Mouse (Mus musculus) intestine, postnatal 0 days (tissue): ENCODE measurements around the gene Tmem11. TPM values are rescaled to one million over a fixed set of nuclear protein-coding genes. Genes with fewer than 3 reads are reported as not detected.

ENCODE experiments used
- ATAC-seq: fragments of 200-750 bp; cut with Nextera tagmentation; 2 replicates; pipeline ENCODE4 v1.8.0; 2017; ENCODE audit warnings: mild to moderate bottlenecking, moderate TSS enrichment, moderate library complexity
- H3K27ac ChIP-seq: fragments of 300-500 bp; sonication (generic); 2 replicates; pipeline ENCODE4 v1.5.1; 2014; ENCODE audit warnings: mild to moderate bottlenecking, low read depth, low read length, moderate library complexity
- H3K27me3 ChIP-seq: fragments of 300-500 bp; sonication (generic); replicated peaks from 2 replicates; pipeline ENCODE4 v1.6.1; 2014; ENCODE audit warnings: low read length, mixed read lengths; ENCODE audit not compliant: control insufficient read depth, insufficient read depth
- H3K36me3 ChIP-seq: fragments of 300-500 bp; sonication (generic); 2 replicates; pipeline ENCODE4 v1.6.1; 2014; ENCODE audit warnings: mild to moderate bottlenecking, moderate library complexity; ENCODE audit not compliant: control insufficient read depth, insufficient read depth
- H3K4me1 ChIP-seq: fragments of 300-500 bp; sonication (generic); replicated peaks from 2 replicates; pipeline ENCODE4 v1.6.1; 2014; ENCODE audit warnings: antibody characterized with exemption, low read length, mixed read lengths; ENCODE audit not compliant: control insufficient read depth, insufficient read depth
- H3K4me2 ChIP-seq: fragments of 300-500 bp; sonication (generic); replicated peaks from 2 replicates; pipeline ENCODE4 v1.6.1; 2014; ENCODE audit warnings: low read depth, mild to moderate bottlenecking, moderate library complexity
- H3K4me3 ChIP-seq: fragments of 300-500 bp; sonication (generic); 2 replicates; pipeline ENCODE4 v1.5.1; 2014; ENCODE audit warnings: low read depth, low read length
- H3K9ac ChIP-seq: fragments of 300-500 bp; sonication (generic); 2 replicates; pipeline ENCODE4 v1.6.1; 2014; ENCODE audit warnings: mild to moderate bottlenecking, low read depth, low read length
- H3K9me3 ChIP-seq: fragments of 300-500 bp; sonication (generic); 2 replicates; pipeline ENCODE4 v1.6.1; 2016; ENCODE audit warnings: mixed run types; ENCODE audit not compliant: control insufficient read depth
- CTCF ChIP-seq: sonication (generic); IDR thresholded peaks from 2 replicates; pipeline ENCODE4 v1.5.1; 2016; ENCODE audit warnings: low read depth, mild to moderate bottlenecking, control low read depth, antibody characterized with exemption, moderate library complexity
- WGBS: fragments of 180-500 bp; shearing (Covaris S2); extraction: QIAGEN DNeasy Blood & Tissue Kit; methylation state at CpG from one replicate; pipeline ENCODE4 v1.1.7; 2014; 5-methylcytosine and 5-hydroxymethylcytosine counted together
- polyA plus RNA-seq: library from polyadenylated mRNA; unstranded; fragments of >200 nt; fragmentation: Nextera tagmentation; extraction: Ambion mirVana; gene quantifications from 2 replicates; pipeline ENCODE4 v1.2.1, GENCODE M21; 2015

Gene Tmem11
- polyA plus RNA-seq: 34.6 and 39.3 TPM in 2 replicates

DNA sequence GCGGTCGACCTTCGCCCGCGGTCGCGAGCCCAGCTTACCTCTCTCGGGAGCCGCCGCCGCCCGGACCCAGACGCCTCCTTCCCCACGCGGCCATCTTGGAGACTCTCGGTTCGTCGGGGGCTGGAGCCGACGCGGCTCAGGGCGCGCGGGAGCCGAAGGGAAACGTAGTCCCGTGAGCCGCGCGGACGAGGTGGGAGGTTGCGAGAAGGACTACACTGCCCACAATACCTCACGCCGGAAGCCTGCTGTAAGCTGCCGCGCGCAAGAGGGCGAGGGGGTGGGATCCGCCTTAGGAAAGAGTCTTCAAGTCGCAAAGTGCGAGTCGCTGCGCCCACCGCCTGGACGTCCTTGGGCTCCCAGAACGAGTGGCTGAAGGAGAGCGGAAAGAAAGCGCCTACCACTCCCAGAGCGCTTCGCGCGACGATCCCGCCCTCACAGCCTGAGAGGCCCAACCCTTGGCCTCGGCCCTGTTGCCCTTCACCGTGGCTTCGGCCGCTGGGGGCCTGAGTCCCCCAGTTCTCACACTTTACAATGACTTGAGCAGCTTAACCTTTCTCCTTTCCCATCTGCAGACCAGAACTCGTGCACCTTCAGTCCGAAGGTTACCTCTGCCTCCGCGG lies at the start of gene Tmem11:
Tmem11 (minus strand) TSS at position 598 of the 620 bp plus-strand sequence.
- H3K9ac ChIP-seq: peak within 1 kb of the TSS; percentile 88
- H3K27me3 ChIP-seq: no peaks in the 10 kb centered on the region
- ATAC-seq: peak; percentile 97
- H3K36me3 ChIP-seq: peaks cover 7% of the 10 kb centered on the region; the same call in 1 of the 2 replicates
- H3K4me2 ChIP-seq: peak within 1 kb of the TSS; percentile 70
- TF ChIP-seq CTCF: peak; percentile 28; the same call in 1 of the 2 replicates
- no peaks in the 10 kb centered on the region for H3K9me3 ChIP-seq
- H3K4me1 ChIP-seq: 0 out of 2 replicates have a peak, but pooled peaks cover 5% of the 10 kb centered on the region
- peak within 1 kb of the TSS; percentile 94 for H3K4me3 ChIP-seq
- peak within 1 kb of the TSS; percentile 96 for H3K27ac ChIP-seq
- WGBS: under 1% methylated on average over 62 of the region's 62 CpGs

DNA sequence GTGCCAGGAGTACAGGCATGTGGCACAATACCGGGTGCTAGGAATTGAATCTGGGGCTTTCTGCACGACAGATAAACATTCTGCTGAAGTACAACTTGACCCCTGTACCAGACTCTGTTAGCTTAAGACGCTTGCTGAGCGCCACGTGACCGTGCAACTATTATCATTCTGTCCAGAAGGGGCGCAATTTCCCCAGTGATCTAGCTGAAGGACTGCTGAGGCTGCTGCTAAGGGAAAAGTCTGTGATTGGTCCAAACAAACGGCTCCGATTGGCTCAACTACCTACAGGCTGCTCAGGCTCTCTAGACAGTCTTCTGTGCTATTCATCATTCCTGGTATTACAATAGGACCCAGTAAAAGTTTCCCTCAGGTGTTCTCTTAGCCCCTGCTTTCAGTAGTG lies 48.2 kb upstream of the Tmem11 start:
- H3K4me1 ChIP-seq: no peaks in the 10 kb centered on the region
- WGBS: 0% methylated on average over 9 of the region's 9 CpGs
- H3K9ac ChIP-seq: no peak overlapping the region
- no peaks in the 10 kb centered on the region for H3K9me3 ChIP-seq
- H3K4me3 ChIP-seq: no peak overlapping the region
- ATAC-seq: peak; percentile 66
- peak overlapping the region; percentile 52 for H3K4me2 ChIP-seq
- no peaks in the 10 kb centered on the region for H3K27me3 ChIP-seq
- peak; percentile 98 for TF ChIP-seq CTCF
- no peak overlapping the region for H3K27ac ChIP-seq
- no peaks in the 10 kb centered on the region for H3K36me3 ChIP-seq

DNA sequence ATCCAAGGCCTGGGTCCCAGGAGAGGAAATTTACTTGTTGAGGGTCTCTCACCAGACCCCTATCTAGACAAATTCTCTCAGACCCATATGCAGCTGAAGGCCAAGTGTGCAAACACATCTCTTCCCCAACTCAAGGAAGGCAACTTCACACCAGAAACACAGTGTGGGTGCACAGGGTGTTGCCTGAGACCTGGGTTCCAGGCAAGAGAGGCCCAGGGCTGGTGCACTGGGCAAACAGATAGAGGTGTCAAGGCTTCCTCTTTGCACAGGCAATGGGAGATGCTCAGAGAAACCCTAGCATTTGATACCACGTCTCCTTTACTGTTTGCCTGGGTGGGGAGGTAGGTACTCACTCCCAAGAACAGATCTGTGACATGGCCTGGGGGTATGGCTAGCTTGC lies 45.9 kb upstream of the Tmem11 start:
- Histone ChIP-seq H3K4me2 (no peak overlapping the region), H3K4me1 (no peaks in the 10 kb centered on the region), H3K27ac (no peak overlapping the region), H3K9me3 (no peaks in the 10 kb centered on the region), H3K9ac (no peak overlapping the region), H3K4me3 (no peak overlapping the region), H3K27me3 (no peaks in the 10 kb centered on the region), H3K36me3 (no peaks in the 10 kb centered on the region)
- WGBS: 86% methylated on average over 1 of the region's 1 CpGs
- no peak for ATAC-seq
- no peak for TF ChIP-seq CTCF

DNA sequence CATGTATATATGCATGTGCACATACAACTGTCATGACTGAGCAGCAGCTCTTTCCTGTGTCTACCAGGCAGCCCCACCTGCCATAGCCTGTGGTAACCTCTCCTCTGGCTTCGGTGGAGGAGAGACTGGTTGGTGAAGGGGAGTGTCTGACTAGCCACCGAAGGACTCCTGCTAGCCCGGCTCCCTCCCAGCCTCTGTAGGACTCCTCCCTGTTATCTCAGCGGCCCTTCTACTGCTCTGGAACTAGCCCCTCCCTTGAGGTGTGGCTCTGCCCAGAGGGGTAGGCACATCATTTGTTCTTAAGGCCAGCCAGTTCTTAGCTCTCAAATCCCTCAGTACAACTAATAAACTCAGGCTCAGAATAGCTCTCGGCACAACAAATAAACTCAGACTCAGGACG lies 45.4 kb upstream of the Tmem11 start:
- Histone ChIP-seq H3K4me1 (no peaks in the 10 kb centered on the region), H3K9ac (no peak overlapping the region), H3K27ac (no peak overlapping the region), H3K27me3 (no peaks in the 10 kb centered on the region), H3K9me3 (no peaks in the 10 kb centered on the region), H3K36me3 (no peaks in the 10 kb centered on the region), H3K4me2 (no peak overlapping the region), H3K4me3 (no peak overlapping the region)
- no peak for TF ChIP-seq CTCF
- WGBS: 37% methylated on average over 6 of the region's 6 CpGs
- ATAC-seq: no peak

DNA sequence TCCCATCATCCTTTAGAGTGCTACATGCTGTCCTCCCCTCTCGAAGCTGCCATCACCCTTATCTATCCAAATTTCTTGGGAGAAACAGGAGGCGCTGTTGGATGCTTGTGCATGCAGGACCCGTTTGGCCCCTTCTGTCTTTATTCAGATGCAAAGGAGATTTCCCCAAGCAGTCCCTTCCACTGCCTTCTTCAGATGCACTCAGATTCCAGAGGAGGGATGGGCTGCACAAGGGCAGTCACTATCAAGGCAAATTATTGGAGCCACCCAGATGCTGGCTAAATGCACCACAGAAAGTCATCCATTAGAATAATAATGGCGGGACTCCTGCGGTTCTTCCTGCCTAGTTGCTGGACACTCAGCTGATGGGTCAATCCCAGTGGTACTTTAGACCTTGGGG lies 43.9 kb upstream of the Tmem11 start:
- Histone ChIP-seq H3K27me3 (no peaks in the 10 kb centered on the region), H3K27ac (no peak overlapping the region), H3K36me3 (no peaks in the 10 kb centered on the region), H3K9me3 (no peaks in the 10 kb centered on the region), H3K4me2 (no peak overlapping the region), H3K4me3 (no peak overlapping the region), H3K9ac (no peak overlapping the region), H3K4me1 (no peaks in the 10 kb centered on the region)
- 84% methylated on average over 5 of the region's 5 CpGs for WGBS
- no peak for TF ChIP-seq CTCF
- no peak for ATAC-seq

DNA sequence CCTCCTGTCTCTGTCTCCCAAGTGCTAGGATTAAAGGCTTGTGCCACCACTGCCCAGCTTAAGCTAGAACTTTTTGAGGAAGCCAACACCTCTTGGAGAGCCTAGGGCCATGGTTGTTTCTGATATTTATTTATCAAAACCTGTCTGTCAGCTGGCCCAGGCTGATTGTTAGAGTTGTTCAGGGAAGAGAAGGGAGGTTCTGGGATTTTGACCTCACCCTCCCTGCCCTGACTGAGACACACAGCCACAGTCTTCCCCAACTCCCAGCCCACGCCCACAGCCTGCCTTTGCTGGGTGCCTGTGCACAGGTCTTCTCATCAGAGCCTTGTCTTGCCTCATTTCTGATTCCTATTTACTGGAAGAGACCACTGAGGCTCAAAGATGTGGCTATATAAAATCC lies 43.1 kb upstream of the Tmem11 start:
- no peak overlapping the region for H3K27ac ChIP-seq
- TF ChIP-seq CTCF: no peak
- no peak for ATAC-seq
- H3K9me3 ChIP-seq: no peaks in the 10 kb centered on the region
- H3K36me3 ChIP-seq: no peaks in the 10 kb centered on the region
- no peak overlapping the region for H3K4me3 ChIP-seq
- WGBS: 68% methylated on average over 1 of the region's 1 CpGs
- H3K27me3 ChIP-seq: no peaks in the 10 kb centered on the region
- no peak overlapping the region for H3K4me2 ChIP-seq
- H3K9ac ChIP-seq: no peak overlapping the region
- H3K4me1 ChIP-seq: no peaks in the 10 kb centered on the region
